Mouse (Mus musculus): ENCODE results near the gene Ugt1a10. TPM values are rescaled to one million over a fixed set of nuclear protein-coding genes. Genes with fewer than 3 reads are reported as not detected.
"Not testable (repeated sequence)": the region's sequence is repeated elsewhere in the genome, so short reads cannot be mapped to it uniquely, and the experiment has no call there.

Ugt1a10 gene
- total RNA-seq, 2 experiments from 2014 or later: not detected

DNA sequence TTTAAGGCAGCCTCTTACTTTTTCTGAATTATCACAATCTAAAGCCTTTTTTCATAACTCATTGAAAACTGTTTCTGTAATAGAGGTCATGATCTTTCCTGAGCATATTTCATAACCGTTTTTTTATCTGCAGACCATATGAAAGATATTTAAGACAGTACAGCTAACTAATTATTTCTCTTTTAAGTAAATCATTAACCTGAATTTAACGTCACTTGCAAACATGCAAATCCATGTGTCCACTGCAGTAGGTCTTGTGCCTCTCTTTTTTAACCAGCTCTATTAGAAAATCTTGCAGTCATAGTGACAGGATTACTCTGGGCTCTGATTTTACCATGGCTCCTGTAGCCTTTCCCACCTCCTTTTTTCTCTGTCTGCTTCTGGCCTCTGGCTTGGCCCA is 15.3 kb downstream of the Ugt1a10 start, which contains the start of gene Ugt1a9:
Gene Ugt1a9, plus strand, starts transcription at position 306 of the 400 bp plus-strand sequence.
- no peak for DNase-seq (ENCODE audit: extremely low spot score in 1 of 2, low spot score in 2 of 2)
- no peak for TF ChIP-seq CTCF (IDR thresholded peaks at IDR 0.05)
- intact Hi-C loops (cut with DNase I): no loop called here
- no peak within 1 kb of the TSS for H3K27ac ChIP-seq
- H3K4me3 ChIP-seq: no peak within 1 kb of the TSS

DNA sequence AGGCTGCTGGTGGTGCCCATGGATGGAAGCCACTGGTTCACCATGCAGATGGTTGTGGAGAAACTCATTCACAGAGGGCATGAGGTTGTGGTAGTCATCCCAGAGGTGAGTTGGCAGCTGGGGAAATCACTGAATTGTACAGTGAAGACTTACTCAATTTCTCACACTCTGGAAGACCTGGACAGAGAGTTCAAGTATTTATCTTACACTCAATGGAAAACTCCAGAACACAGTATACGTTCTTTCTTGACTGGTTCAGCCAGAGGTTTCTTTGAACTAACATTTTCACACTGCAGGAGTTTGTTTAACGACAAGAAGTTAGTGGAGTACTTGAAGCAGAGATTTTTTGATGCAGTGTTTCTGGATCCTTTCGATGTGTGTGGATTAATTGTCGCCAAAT is 15.7 kb downstream of the Ugt1a10 start:
- TF ChIP-seq CTCF (IDR thresholded peaks at IDR 0.05): no peak
- intact Hi-C loops (cut with DNase I): no loop called here
- Histone ChIP-seq H3K4me3 (no peak overlapping the region), H3K27ac (no peak overlapping the region)
- no peak for DNase-seq (ENCODE audit: extremely low spot score in 1 of 2, low spot score in 2 of 2)

DNA sequence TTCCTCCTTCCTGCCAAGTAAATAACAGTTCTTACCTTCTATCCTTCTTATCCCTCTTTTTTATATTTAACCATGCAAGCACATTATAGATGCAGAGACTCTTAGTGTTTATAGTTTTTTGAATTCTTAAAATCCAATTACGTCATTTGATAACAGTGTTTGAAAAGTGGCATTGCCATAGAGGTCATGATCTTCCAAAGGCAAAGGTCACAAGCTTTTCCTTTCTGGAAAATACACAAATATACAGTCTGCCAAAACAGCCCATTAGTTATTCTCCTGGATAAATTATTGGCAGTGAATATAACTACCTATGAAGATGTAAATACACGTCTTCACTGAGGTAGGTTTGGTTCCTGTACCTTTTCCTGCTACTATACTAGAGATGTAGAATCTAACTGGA is 19.3 kb downstream of the Ugt1a10 start:
- intact Hi-C loops (cut with DNase I): no loop called here
- TF ChIP-seq CTCF (IDR thresholded peaks at IDR 0.05): no peak
- Histone ChIP-seq H3K4me3 (no peak overlapping the region), H3K27ac (no peak overlapping the region)
- DNase-seq (ENCODE audit: extremely low spot score in 1 of 2, low spot score in 2 of 2): no peak

DNA sequence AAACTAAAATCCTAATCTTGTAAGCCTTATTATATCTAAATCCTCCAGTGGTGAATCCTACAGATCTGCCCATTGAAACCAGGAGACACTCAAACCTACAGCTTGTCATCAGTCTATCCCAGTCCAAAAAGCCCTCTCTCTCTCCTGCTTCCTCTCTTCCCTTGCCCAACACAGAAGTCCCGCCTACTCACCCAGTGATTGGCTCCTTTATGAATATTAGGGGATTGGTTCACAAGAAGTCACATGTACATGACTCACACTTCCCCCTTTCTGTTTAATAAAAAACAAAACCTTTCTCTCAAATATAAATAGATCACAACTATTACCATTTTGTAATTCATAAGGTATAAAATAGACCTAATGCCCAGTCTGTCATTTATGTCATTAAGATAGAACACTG is 21.9 kb downstream of the Ugt1a10 start:
- intact Hi-C loops (cut with DNase I): no loop called here
- Histone ChIP-seq H3K4me3 (no peak overlapping the region), H3K27ac (no peak overlapping the region)
- no peak for TF ChIP-seq CTCF (IDR thresholded peaks at IDR 0.05)
- no peak for DNase-seq (ENCODE audit: extremely low spot score in 1 of 2, low spot score in 2 of 2)

DNA sequence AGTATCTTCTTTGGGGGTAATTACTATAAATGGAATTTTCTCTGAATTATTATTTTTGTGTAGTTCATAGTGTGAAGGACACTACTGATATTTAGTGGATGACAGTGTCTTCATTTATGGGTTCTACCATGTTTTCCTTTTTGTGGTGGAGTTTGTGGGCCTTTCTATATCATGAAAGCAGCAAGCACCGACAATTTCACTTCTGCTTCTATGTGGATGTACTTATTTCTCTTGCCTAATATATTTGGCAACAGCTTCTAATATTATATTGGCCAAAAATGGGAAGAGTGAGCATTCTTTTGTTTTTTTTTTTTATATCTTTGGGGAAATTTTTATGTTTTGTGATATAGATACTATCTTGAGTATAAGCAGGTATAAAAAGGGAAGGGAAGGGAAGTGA is 26.5 kb downstream of the Ugt1a10 start:
- no peak for TF ChIP-seq CTCF (IDR thresholded peaks at IDR 0.05)
- intact Hi-C loops (cut with DNase I): no loop called here
- no peak for DNase-seq (ENCODE audit: extremely low spot score in 1 of 2, low spot score in 2 of 2)
- H3K27ac ChIP-seq: no peak overlapping the region
- H3K4me3 ChIP-seq: no peak overlapping the region

DNA sequence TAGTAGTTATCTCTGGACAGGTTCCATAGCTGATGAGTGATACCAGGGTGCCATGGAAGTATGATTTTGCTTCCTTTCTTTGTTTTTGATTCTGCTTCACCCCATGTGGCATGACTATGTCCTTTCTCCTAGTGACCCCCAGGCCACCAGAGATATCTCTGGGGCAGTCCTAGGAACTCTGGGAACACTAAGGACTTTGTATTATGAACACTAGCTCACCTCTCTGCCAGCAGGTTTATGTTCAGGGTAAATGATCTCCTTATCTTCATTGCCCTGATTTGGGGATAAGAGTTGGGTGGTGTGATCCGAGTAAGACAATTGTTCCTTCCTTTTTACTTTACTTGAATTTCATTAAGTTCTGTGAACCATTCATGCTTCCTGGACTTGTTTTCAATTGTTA is 30.9 kb downstream of the Ugt1a10 start:
- DNase-seq (ENCODE audit: extremely low spot score in 1 of 2, low spot score in 2 of 2): no peak
- intact Hi-C loops (cut with DNase I): no loop called here
- no peak overlapping the region for H3K27ac ChIP-seq
- TF ChIP-seq CTCF (IDR thresholded peaks at IDR 0.05): no peak
- H3K4me3 ChIP-seq: no peak overlapping the region

DNA sequence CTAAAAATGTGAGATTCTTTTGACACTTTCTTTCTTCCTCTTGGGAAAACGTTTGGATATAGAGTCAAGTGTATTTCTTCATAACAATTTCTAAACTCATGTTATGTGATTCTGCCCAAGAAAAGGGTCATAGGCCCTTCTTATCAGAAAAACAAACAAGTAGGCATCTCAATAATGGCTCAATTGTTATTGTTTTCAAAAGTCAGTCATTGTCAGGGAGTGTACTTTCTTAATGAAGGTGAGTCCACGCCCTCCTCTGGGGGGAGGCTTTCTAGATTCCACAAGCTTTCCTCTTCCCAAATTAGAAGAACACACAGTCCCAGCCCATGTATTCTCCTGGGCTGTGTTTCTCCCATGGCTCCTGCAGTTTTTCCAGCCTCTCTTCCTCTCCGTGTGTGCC is 32.3 kb downstream of the Ugt1a10 start, which contains the start of gene Ugt1a8:
Gene Ugt1a8, plus strand, starts transcription at position 301 of the 400 bp plus-strand sequence.
- intact Hi-C loops (cut with DNase I): no loop called here
- Histone ChIP-seq H3K4me3 (no peak within 1 kb of the TSS), H3K27ac (no peak within 1 kb of the TSS)
- no peak for TF ChIP-seq CTCF (IDR thresholded peaks at IDR 0.05)
- DNase-seq (ENCODE audit: extremely low spot score in 1 of 2, low spot score in 2 of 2): no peak

DNA sequence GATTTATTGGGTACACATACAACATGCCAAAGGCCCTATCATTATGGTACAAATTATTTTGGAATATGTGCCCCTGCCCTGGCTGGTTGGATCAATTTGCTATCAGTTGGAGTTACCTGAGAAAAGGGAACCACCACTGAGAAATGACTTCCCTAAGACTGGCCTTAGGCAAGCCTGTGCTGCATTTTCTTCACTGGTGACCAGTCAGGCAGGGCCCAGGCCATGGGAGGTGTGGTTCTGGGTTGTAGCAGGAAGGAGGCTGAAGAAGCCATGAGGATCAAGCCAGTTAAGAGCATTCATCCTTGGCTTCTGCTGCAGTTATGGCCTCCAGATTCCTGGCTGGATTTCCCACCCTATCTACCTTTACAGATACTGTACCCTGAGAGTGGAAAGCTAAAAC is 37.2 kb downstream of the Ugt1a10 start:
- intact Hi-C loops (cut with DNase I): no loop called here
- Histone ChIP-seq H3K4me3 (no peak overlapping the region), H3K27ac (no peak overlapping the region)
- no peak for TF ChIP-seq CTCF (IDR thresholded peaks at IDR 0.05)
- DNase-seq (ENCODE audit: extremely low spot score in 1 of 2, low spot score in 2 of 2): no peak

DNA sequence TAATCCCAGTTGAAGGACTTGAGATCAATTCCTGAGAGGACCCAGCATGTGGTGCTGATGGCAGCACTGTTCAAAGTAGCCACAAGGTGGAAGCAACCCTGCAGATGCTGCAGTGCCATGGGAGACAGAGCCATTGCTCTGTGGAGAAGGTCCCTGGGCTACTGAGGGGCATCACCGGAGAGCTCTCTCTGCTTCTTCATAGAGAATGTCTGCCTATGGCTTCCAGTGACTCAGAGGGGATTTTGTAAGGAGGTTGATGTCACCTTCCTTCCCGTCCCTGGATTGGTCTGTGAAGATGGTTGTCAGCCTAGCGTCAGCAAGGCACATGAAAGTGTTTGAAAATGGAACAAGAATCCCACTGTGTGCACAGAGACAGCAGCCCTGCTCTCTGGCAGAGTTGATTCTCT is 39.1 kb downstream of the Ugt1a10 start:
- intact Hi-C loops (cut with DNase I); DNase-seq (ENCODE audit: extremely low spot score in 1 of 2, low spot score in 2 of 2): not testable (repeated sequence)
- peak; percentile 21 for TF ChIP-seq CTCF (IDR thresholded peaks at IDR 0.05)

DNA sequence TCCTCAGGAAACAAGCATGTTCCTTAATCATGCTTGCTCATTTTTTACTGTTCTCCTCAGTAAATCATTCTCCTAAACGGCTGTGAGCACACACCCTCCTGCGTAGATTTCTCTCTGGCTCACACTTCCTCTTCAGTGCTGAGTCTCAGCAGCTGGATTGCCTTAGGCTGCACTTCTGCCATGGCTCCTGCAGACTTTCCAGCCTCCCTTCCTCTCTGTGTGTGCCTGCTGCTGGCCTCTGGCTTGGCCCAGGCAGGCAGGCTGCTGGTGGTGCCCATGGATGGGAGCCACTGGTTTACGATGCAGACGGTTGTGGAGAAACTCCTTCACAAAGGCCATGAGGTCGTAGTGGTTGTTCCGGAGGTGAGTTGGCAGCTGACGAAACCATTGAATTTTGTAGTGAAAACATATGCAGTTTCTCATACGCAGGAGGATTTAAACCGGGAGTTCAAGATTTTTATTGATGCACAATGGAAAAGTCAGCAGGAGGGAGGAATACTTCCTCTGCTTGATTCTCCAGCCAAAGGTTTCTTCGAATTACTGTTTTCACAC is 39.8 kb downstream of the Ugt1a10 start, which contains the start of gene Ugt1a7c:
Gene Ugt1a7c, plus strand, starts transcription at position 122 of the 552 bp plus-strand sequence.
- TF ChIP-seq CTCF (IDR thresholded peaks at IDR 0.05): no peak
- intact Hi-C loops (cut with DNase I): no loop called here

More for the DNA sequence above, 39.1 kb downstream of the Ugt1a10 start:
- not testable (repeated sequence) for H3K27ac ChIP-seq, H3K4me3 ChIP-seq

DNA sequence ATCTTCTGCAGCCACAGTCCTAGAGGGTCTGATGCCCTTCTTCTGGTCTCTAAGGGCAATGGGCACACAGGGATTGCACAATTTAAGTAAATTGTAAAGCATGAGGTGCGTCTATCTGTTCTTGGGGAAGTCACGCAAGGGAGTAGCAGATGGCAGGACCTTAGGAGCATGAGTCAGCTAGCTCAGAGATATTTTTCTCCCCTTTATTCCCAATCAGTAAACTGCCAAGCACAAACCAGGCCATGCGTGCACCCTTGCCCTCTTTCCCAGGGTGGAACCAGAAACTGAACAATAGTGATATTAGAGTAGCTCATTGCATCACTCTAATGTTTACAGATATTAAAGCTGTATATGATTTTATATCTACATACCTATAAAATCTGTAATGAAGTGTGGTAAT is 43.4 kb downstream of the Ugt1a10 start:
- DNase-seq (ENCODE audit: extremely low spot score in 1 of 2, low spot score in 2 of 2); H3K4me3 ChIP-seq; intact Hi-C loops (cut with DNase I); H3K27ac ChIP-seq: not testable (repeated sequence)

More for the DNA sequence above, 39.8 kb downstream of the Ugt1a10 start, which contains the start of gene Ugt1a7c:
- H3K27ac ChIP-seq: no peak within 1 kb of the TSS
- no peak within 1 kb of the TSS for H3K4me3 ChIP-seq
- no peak for DNase-seq (ENCODE audit: extremely low spot score in 1 of 2, low spot score in 2 of 2)

DNA sequence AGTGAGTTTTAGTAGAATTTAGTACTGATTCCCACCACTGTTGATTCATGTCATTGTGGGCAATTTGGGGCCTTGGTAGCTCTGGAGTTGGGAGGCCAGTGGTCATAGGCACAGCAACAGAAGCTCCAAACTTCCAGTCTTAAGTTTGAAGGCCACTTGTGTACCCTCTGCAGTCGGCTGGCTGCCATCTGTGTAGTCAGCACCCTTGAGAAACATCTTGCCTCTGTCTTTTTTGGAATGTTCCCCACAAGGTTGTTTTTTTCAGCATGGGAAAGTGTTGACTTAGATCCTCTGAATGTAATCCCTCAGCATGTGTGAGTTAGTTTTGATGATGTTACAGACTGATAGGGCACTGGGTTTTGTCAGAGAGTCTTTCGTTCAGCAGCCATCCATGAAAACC is 44.5 kb downstream of the Ugt1a10 start:
- DNase-seq (ENCODE audit: extremely low spot score in 1 of 2, low spot score in 2 of 2); intact Hi-C loops (cut with DNase I); H3K27ac ChIP-seq; H3K4me3 ChIP-seq: not testable (repeated sequence)

DNA sequence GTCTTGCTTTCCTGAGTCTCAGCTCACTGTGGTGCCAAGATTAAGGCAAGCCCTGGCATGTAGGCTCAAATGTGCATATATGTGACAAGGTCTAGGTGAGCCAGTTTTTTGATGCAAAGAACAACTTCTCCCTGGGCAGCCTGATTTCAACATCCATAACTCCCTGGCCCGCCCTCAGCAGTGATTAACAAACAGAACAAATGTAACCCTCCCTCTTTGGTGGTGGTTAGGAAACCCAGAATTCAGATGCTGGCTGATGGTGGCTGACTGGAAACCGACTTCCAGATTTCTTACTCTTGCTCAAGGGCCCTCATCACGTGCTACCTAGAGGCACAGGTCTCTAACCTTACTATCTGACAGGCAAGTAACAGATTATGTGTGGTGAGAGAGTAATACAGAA is 47.8 kb downstream of the Ugt1a10 start, which contains the start of gene Ugt1a6b:
Gene Ugt1a6b, plus strand, starts transcription at position 234 of the 400 bp plus-strand sequence.
- DNase-seq (ENCODE audit: extremely low spot score in 1 of 2, low spot score in 2 of 2); intact Hi-C loops (cut with DNase I); H3K27ac ChIP-seq; H3K4me3 ChIP-seq: not testable (repeated sequence)

DNA sequence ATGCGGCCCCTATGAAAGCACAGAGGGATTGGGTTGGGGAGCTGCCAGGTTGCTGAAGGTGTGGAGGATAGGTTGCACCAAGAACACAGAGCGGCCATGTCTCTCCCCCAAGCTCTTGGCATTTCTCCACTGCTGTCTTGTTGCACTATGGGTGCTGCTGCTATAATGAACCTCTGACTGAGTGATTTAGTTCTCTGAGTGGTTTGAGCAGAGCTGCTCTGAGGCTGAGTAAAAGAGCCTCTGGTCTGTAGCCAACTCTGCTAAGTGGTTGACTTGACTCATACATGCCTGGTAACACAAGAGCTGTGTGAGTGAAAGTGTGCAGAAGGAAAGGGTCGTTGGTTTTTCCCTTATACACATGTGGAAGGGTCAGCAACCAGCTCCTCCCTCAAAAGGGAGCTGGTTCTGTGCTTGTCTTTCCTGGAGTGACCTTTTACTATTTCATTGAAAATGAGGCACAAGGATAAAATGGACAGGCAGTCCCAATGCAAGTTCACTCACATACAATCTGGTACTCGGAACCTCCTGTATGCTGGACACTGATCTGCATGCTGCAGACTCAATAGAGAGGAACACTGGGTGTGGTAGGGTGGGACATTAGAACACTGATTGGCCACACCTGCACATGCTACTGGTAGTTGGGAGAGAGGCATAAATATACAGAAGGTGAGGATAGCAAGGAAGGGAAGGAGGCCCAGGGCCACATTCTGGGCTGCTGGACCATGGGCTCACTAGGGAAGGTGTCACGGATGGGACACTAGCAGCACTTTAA is 48.7 kb downstream of the Ugt1a10 start:
- intact Hi-C loops (cut with DNase I): not testable (repeated sequence)

More for the DNA sequence above, 48.7 kb downstream of the Ugt1a10 start:
- not testable (repeated sequence) for DNase-seq (ENCODE audit: extremely low spot score in 1 of 2, low spot score in 2 of 2); H3K27ac ChIP-seq; H3K4me3 ChIP-seq

Data from left cerebral cortex, adult 2 months (tissue).